Mouse (Mus musculus): ENCODE measurements around the gene Fgfbp3.

DNA sequence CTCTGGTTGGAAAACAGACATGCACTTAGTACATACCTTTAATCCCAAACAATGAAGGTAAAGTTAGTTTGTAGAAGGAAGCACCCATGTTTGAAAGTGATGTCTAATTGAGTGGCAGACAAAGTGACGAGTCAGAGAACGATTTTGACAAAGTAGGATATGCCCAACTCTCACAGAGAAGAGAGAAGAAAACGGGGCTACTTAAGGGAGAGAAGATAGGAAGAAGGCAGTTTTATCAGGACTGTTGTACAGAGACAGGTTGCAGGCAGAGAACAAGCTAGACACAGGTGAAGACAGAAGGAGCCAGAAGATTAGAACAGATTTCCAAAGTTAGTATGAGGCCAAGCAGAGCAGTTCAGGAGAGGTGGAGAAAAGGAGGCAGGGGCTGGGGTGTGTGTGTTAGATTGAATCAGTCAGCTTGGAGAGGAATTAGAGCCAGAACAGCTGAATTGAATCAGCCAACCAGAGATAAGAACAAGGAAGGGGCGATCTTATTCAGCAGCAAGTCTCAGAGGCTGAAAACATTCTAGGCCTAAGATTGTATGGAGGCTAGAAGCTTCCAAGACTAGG, 34.3 kb upstream of the Fgfbp3 start:
- no peak for TF ChIP-seq CTCF (IDR thresholded peaks at IDR 0.05; ENCODE audit: borderline replicate concordance, insufficient read depth, low read depth, low read length)
- TF ChIP-seq POLR2A (IDR thresholded peaks at IDR 0.05; ENCODE audit: borderline replicate concordance, insufficient read depth, low read length), result no peak

Measured in cerebellum, adult 2 months (tissue).